Mouse (Mus musculus) heart, embryonic 11.5 days (tissue): ENCODE measurements around the gene Ankrd39. TPM values are rescaled to one million over a fixed set of nuclear protein-coding genes. Genes with fewer than 3 reads are reported as not detected.

Experiments
- ATAC-seq: fragments of 200-750 bp; cut with Nextera tagmentation; replicated peaks from 2 replicates; pipeline ENCODE4 v1.8.0; 2017; ENCODE audit warnings: moderate library complexity; ENCODE audit not compliant: insufficient number of reproducible peaks, low FRiP score, low TSS enrichment
- H3K27ac ChIP-seq: fragments of 300-500 bp; sonication (generic); 2 replicates; pipeline ENCODE4 v1.5.1; 2014; ENCODE audit warnings: mild to moderate bottlenecking, low read depth, low read length
- H3K27me3 ChIP-seq: fragments of 300-500 bp; sonication (generic); 2 replicates; pipeline ENCODE4 v1.6.1; 2014; ENCODE audit warnings: mild to moderate bottlenecking, low read length, mixed read lengths; ENCODE audit not compliant: control insufficient read depth, insufficient read depth
- H3K36me3 ChIP-seq: fragments of 300-500 bp; sonication (generic); 2 replicates; pipeline ENCODE4 v1.6.1; 2014; ENCODE audit warnings: mild to moderate bottlenecking, low read length, moderate library complexity, mixed read lengths; ENCODE audit not compliant: control insufficient read depth, insufficient read depth
- H3K4me1 ChIP-seq: fragments of 300-500 bp; sonication (generic); 2 replicates; pipeline ENCODE4 v1.6.1; 2014; ENCODE audit warnings: low read length; ENCODE audit not compliant: control insufficient read depth, insufficient read depth
- H3K4me2 ChIP-seq: fragments of 300-500 bp; sonication (generic); 2 replicates; pipeline ENCODE4 v1.6.1; 2014; ENCODE audit warnings: mild to moderate bottlenecking, moderate library complexity
- H3K4me3 ChIP-seq: fragments of 300-500 bp; sonication (generic); 2 replicates; pipeline ENCODE4 v1.5.1; 2014; ENCODE audit warnings: low read depth, low read length
- H3K9ac ChIP-seq: fragments of 300-500 bp; sonication (generic); 2 replicates; pipeline ENCODE4 v1.6.1; 2014; ENCODE audit warnings: mild to moderate bottlenecking, low read depth, low read length, moderate library complexity
- H3K9me3 ChIP-seq: fragments of 300-500 bp; sonication (generic); replicated peaks from 2 replicates; pipeline ENCODE4 v1.6.1; 2016; ENCODE audit warnings: low read length; ENCODE audit not compliant: control insufficient read depth
- WGBS: fragments of 180-500 bp; shearing (Covaris S2); extraction: QIAGEN DNeasy Blood & Tissue Kit; methylation state at CpG from one replicate; pipeline ENCODE4 v1.1.7; 2014; ENCODE audit not compliant: insufficient replicate concordance; 5-methylcytosine and 5-hydroxymethylcytosine counted together
- polyA plus RNA-seq: library from polyadenylated mRNA; unstranded; fragments of >200 nt; fragmentation: Nextera tagmentation; extraction: Ambion mirVana; gene quantifications from 2 replicates; pipeline ENCODE4 v1.2.1, GENCODE M21; 2014

Gene Ankrd39
- polyA plus RNA-seq, 1 experiment from 2014 or later = 25.1 TPM

- Histone ChIP-seq H3K4me3 (no peak overlapping the region), H3K4me1 (peaks cover 62% of the 10 kb centered on the region), H3K9ac (no peak overlapping the region), H3K27me3 (no peaks in the 10 kb centered on the region), H3K4me2 (no peak overlapping the region), H3K36me3 (no peaks in the 10 kb centered on the region), H3K27ac (no peak overlapping the region), H3K9me3 (no peaks in the 10 kb centered on the region)
- ATAC-seq = no peak
- 86% methylated on average over 6 of the region's 6 CpGs for WGBS
These were observed 40.6 kb upstream of the Ankrd39 start for GRCm38 (mm10) chr1:36587860-36588259.

- WGBS = 43% methylated on average over 4 of the region's 4 CpGs
- H3K9ac ChIP-seq = no peak overlapping the region
- H3K36me3 ChIP-seq = no peaks in the 10 kb centered on the region
- H3K9me3 ChIP-seq = no peaks in the 10 kb centered on the region
- H3K27ac ChIP-seq = no peak overlapping the region
- no peak overlapping the region for H3K4me2 ChIP-seq
- no peaks in the 10 kb centered on the region for H3K27me3 ChIP-seq
- peaks cover 61% of the 10 kb centered on the region for H3K4me1 ChIP-seq
- no peak overlapping the region for H3K4me3 ChIP-seq
- no peak for ATAC-seq
These were observed 39.0 kb upstream of the Ankrd39 start for GRCm38 (mm10) chr1:36586288-36586687.

GRCm38 (mm10) chr1:36583408-36584116, 36.3 kb upstream of the Ankrd39 start:
- Histone ChIP-seq H3K4me3 (no peak overlapping the region), H3K4me1 (peaks cover 59% of the 10 kb centered on the region), H3K9me3 (no peaks in the 10 kb centered on the region), H3K9ac (no peak overlapping the region), H3K27me3 (no peaks in the 10 kb centered on the region), H3K4me2 (no peak overlapping the region), H3K27ac (peak overlapping the region; percentile 79), H3K36me3 (no peaks in the 10 kb centered on the region)
- no peak for ATAC-seq
- WGBS = 75% methylated on average over 8 of the region's 8 CpGs

GRCm38 (mm10) chr1:36582211-36582610, 35.0 kb upstream of the Ankrd39 start:
- 72% methylated on average over 8 of the region's 8 CpGs for WGBS
- H3K4me1 ChIP-seq = peaks cover 55% of the 10 kb centered on the region

GRCm38 (mm10) chr1:36581260-36581659, 34.0 kb upstream of the Ankrd39 start:
- no peaks in the 10 kb centered on the region for H3K9me3 ChIP-seq
- peak overlapping the region; percentile 10; the same call in 1 of the 2 replicates for H3K9ac ChIP-seq
- 65% methylated on average over 5 of the region's 5 CpGs for WGBS
- no peak for ATAC-seq
- H3K27me3 ChIP-seq = no peaks in the 10 kb centered on the region
- peaks cover 62% of the 10 kb centered on the region for H3K4me1 ChIP-seq
- H3K27ac ChIP-seq = peak overlapping the region; percentile 84
- peak overlapping the region; percentile 55 for H3K4me2 ChIP-seq
- no peak overlapping the region for H3K4me3 ChIP-seq
- H3K36me3 ChIP-seq = no peaks in the 10 kb centered on the region

More at GRCm38 (mm10) chr1:36582211-36582610, 35.0 kb upstream of the Ankrd39 start:
- ATAC-seq = no peak
- H3K9me3 ChIP-seq = no peaks in the 10 kb centered on the region
- H3K9ac ChIP-seq = no peak overlapping the region
- no peak overlapping the region for H3K4me2 ChIP-seq
- H3K27me3 ChIP-seq = no peaks in the 10 kb centered on the region
- H3K4me3 ChIP-seq = no peak overlapping the region
- no peaks in the 10 kb centered on the region for H3K36me3 ChIP-seq
- no peak overlapping the region for H3K27ac ChIP-seq

- Histone ChIP-seq H3K4me2 (peak overlapping the region; percentile 55), H3K36me3 (no peaks in the 10 kb centered on the region), H3K4me1 (peaks cover 57% of the 10 kb centered on the region), H3K4me3 (peak overlapping the region; percentile 17), H3K9me3 (no peaks in the 10 kb centered on the region), H3K27me3 (no peaks in the 10 kb centered on the region), H3K27ac (peak overlapping the region; percentile 84), H3K9ac (peak overlapping the region; percentile 10)
- under 1% methylated on average over 17 of the region's 17 CpGs for WGBS
- peak; percentile 88 for ATAC-seq
These were observed 33.4 kb upstream of the Ankrd39 start for GRCm38 (mm10) chr1:36580384-36581207.

GRCm38 (mm10) chr1:36579974-36580383, 32.7 kb upstream of the Ankrd39 start:
- H3K9ac ChIP-seq = peak overlapping the region; percentile 10; the same call in 1 of the 2 replicates
- H3K9me3 ChIP-seq = no peaks in the 10 kb centered on the region
- H3K4me3 ChIP-seq = peak overlapping the region; percentile 17
- 31% methylated on average over 6 of the region's 6 CpGs for WGBS
- peaks cover 56% of the 10 kb centered on the region for H3K4me1 ChIP-seq
- H3K4me2 ChIP-seq = peak overlapping the region; percentile 55
- peak overlapping the region; percentile 84 for H3K27ac ChIP-seq
- no peaks in the 10 kb centered on the region for H3K36me3 ChIP-seq
- no peak; the same call in 1 of the 2 replicates for ATAC-seq
- H3K27me3 ChIP-seq = no peaks in the 10 kb centered on the region

GRCm38 (mm10) chr1:36576991-36577675, 29.9 kb upstream of the Ankrd39 start:
- Histone ChIP-seq H3K36me3 (no peaks in the 10 kb centered on the region), H3K27me3 (no peaks in the 10 kb centered on the region), H3K4me2 (no peak overlapping the region), H3K9ac (no peak overlapping the region), H3K4me3 (no peak overlapping the region), H3K9me3 (no peaks in the 10 kb centered on the region), H3K4me1 (peaks cover 42% of the 10 kb centered on the region), H3K27ac (no peak overlapping the region)
- no peak for ATAC-seq
- WGBS = 64% methylated on average over 6 of the region's 6 CpGs
